Mouse (Mus musculus): ENCODE measurements at regions not wholly inside any gene's neighbourhood (a gene's known extent, or its start where the extent isn't known, plus 50 kb on each side); places are given as distances from the start of the nearest gene placed in this dataset.
"Not testable (repeated sequence)": the region's sequence is repeated elsewhere in the genome, so short reads cannot be mapped to it uniquely, and the experiment has no call there.

- 90% methylated on average over 1 of the region's 1 CpGs for WGBS
- H3K4me1 ChIP-seq (replicated peaks) = no peaks in the 10 kb centered on the region
- no peak for DNase-seq (ENCODE audit: low spot score)
- H3K9me3 ChIP-seq = no peaks in the 10 kb centered on the region
- no peak overlapping the region for H3K4me3 ChIP-seq
- H3K27ac ChIP-seq = no peak overlapping the region
- H3K36me3 ChIP-seq = no peaks in the 10 kb centered on the region
- H3K27me3 ChIP-seq (ENCODE audit: insufficient read depth, poor library complexity, severe bottlenecking) = no peaks in the 10 kb centered on the region
Measured at GRCm38 (mm10) chrX:68486585-68486984, 191.8 kb upstream of the Fmr1 start.

DNA sequence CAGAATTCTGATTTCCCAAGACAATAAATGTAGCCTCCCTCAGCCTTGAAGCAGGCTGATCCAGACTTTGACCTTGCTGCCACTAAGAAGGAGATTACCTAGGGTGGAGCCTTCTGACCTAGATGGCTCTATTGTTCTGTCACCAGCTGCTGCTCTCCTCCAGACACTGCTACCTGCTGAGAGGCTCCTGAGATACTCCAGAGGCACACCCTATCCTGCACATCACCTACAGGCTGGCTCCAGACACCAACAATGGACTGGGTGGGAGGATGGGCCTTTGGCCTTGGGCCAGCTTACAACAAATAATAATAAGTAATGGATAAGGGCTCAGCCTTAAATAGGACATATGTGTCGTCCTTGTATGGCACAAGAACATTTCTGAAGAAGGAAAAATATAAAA, 186.3 kb upstream of the Fmr1 start:
- not testable (repeated sequence) for H3K27ac ChIP-seq; H3K4me3 ChIP-seq; H3K9me3 ChIP-seq; H3K36me3 ChIP-seq; H3K27me3 ChIP-seq (ENCODE audit: insufficient read depth, poor library complexity, severe bottlenecking); DNase-seq (ENCODE audit: low spot score); H3K4me1 ChIP-seq (replicated peaks)
- WGBS = 57% methylated on average over 1 of the region's 1 CpGs

DNA sequence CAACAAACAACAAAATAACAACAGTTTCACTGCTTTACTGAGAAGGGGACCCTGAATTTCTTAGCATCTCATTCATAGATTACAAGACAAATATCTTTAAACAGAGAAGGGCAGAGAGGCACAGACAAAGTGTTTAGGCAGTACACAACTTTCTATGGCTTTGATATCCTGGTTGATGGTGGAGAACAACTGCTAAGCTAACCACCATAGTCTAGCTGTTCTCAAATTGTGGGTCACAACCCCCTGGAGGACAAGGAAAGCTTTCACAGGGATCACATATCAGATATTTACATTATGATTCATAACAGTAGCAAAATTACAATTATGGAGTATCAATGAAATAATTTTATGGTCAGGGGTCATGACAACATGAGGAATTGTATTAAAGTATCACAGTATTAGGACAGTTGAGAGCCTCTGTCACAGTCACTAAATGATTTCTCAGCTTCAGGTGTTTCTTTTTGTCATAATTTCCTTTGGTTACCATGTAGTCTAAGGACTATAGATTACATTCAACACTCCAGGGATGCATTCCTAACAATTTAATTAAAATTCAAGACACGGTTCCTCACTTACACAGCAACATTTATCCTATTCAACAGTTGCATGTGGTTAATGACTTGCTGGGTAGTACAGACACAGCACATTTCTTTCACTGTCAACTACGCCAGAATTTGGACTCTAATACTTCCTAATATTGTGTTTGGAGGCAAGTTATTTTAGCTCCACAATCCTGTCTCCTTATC, 183.8 kb upstream of the Fmr1 start:
- H3K27me3 ChIP-seq (ENCODE audit: insufficient read depth, poor library complexity, severe bottlenecking) = no peaks in the 10 kb centered on the region
- H3K4me3 ChIP-seq = no peak overlapping the region
- no peaks in the 10 kb centered on the region for H3K9me3 ChIP-seq
- DNase-seq (ENCODE audit: low spot score) = no peak
- no peaks in the 10 kb centered on the region for H3K4me1 ChIP-seq (replicated peaks)
- no peak overlapping the region for H3K27ac ChIP-seq
- WGBS = 81% methylated on average over 2 of the region's 2 CpGs
- no peaks in the 10 kb centered on the region for H3K36me3 ChIP-seq

DNA sequence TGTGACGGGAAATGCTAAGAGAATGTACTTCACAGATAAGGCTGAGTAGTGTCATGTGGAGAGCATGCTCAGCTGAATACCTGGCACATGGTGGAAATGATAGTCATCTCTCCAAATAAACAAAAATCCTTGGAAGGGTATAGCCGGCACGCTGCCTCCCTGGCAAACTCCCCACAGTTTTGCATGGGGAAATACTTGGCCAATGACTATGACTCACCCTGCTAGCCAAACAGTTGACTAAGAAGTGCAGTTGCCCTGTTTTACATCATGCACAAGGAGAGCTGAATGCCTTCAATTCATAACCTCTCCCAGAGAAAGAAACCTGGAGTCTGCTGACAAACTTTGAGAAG, 183.2 kb upstream of the Fmr1 start:
- H3K36me3 ChIP-seq = no peaks in the 10 kb centered on the region
- no peaks in the 10 kb centered on the region for H3K9me3 ChIP-seq
- no peaks in the 10 kb centered on the region for H3K27me3 ChIP-seq (ENCODE audit: insufficient read depth, poor library complexity, severe bottlenecking)
- H3K4me1 ChIP-seq (replicated peaks) = no peaks in the 10 kb centered on the region
- no peak overlapping the region for H3K27ac ChIP-seq
- WGBS = 81% methylated on average over 3 of the region's 3 CpGs
- no peak overlapping the region for H3K4me3 ChIP-seq
- no peak for DNase-seq (ENCODE audit: low spot score)

GRCm38 (mm10) chrX:68495751-68496150, 182.6 kb upstream of the Fmr1 start:
- H3K4me1 ChIP-seq (replicated peaks) = no peaks in the 10 kb centered on the region
- H3K4me3 ChIP-seq = no peak overlapping the region
- H3K36me3 ChIP-seq = no peaks in the 10 kb centered on the region
- DNase-seq (ENCODE audit: low spot score) = no peak
- no peaks in the 10 kb centered on the region for H3K27me3 ChIP-seq (ENCODE audit: insufficient read depth, poor library complexity, severe bottlenecking)
- no peaks in the 10 kb centered on the region for H3K9me3 ChIP-seq
- no peak overlapping the region for H3K27ac ChIP-seq
- 88% methylated on average over 5 of the region's 5 CpGs for WGBS

DNA sequence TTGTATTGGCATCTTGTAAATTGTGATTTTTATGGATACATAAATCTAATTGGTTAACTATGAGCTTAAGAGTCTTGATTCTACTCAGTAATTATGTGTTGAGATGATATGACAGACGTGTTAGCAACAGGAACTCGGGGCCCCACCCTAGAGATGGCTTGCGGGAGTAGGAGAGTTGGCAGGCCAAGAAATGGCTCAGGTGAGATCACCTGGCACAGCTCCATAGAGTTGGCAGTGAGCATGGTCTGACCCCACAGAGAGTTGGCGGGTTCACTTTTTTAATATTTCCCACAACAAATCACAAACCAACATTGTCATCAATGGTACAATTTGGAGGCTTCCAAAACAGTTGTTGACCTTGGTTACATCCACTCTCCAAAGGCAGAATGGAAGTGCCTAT, 180.5 kb upstream of the Fmr1 start:
- H3K9me3 ChIP-seq = no peaks in the 10 kb centered on the region
- WGBS = 91% methylated on average over 4 of the region's 4 CpGs
- H3K4me3 ChIP-seq = no peak overlapping the region
- no peaks in the 10 kb centered on the region for H3K4me1 ChIP-seq (replicated peaks)
- H3K27ac ChIP-seq = no peak overlapping the region
- H3K36me3 ChIP-seq = no peaks in the 10 kb centered on the region
- no peaks in the 10 kb centered on the region for H3K27me3 ChIP-seq (ENCODE audit: insufficient read depth, poor library complexity, severe bottlenecking)
- no peak for DNase-seq (ENCODE audit: low spot score)

DNA sequence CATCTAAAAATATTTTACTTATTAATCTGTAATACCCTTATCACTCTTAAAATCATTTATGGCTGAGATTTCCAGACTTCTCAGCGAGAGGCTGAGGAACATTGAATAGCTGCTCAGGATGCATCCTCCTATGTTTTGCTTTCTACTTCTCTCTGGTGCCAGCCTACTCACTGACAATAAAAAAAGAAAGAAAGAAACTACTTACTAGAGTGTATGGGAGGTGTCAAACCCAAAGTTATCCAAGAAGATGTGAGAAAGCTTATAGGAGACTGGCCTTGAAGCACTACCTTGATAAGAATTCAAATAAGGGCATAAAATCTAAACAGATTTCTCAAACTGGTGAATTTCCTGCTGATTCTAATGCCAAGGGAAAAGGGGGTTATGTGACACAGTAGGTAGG, 175.4 kb upstream of the Fmr1 start:
- WGBS = 82% methylated on average over 1 of the region's 1 CpGs

DNA sequence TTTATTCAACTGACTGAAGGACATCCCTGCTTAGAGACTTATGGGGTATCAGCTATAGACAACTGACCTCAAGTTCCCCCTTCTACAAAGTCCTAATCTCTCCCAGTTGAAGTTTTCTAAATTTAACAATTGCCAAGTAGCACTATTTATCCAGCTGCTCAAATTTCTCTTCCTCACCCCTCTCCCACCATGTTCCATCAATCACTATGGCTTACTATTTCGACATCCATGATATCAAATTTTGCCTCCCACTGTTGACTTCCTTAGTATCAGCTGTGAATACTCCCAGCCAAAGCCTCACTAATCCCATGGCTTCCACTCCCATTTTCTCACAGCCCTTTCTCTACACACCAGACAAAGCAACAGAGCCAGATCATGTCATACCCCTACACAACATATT, 170.7 kb upstream of the Fmr1 start:
- no peaks in the 10 kb centered on the region for H3K27me3 ChIP-seq (ENCODE audit: insufficient read depth, poor library complexity, severe bottlenecking)
- no peak overlapping the region for H3K4me3 ChIP-seq
- H3K36me3 ChIP-seq = no peaks in the 10 kb centered on the region
- 73% methylated on average over 1 of the region's 1 CpGs for WGBS
- no peaks in the 10 kb centered on the region for H3K4me1 ChIP-seq (replicated peaks)
- H3K27ac ChIP-seq = no peak overlapping the region
- DNase-seq (ENCODE audit: low spot score) = no peak
- H3K9me3 ChIP-seq = no peaks in the 10 kb centered on the region

More for the DNA sequence above, 175.4 kb upstream of the Fmr1 start:
- no peak overlapping the region for H3K4me3 ChIP-seq
- no peaks in the 10 kb centered on the region for H3K27me3 ChIP-seq (ENCODE audit: insufficient read depth, poor library complexity, severe bottlenecking)
- no peaks in the 10 kb centered on the region for H3K4me1 ChIP-seq (replicated peaks)
- no peak overlapping the region for H3K27ac ChIP-seq
- H3K36me3 ChIP-seq = no peaks in the 10 kb centered on the region
- no peaks in the 10 kb centered on the region for H3K9me3 ChIP-seq
- DNase-seq (ENCODE audit: low spot score) = no peak

DNA sequence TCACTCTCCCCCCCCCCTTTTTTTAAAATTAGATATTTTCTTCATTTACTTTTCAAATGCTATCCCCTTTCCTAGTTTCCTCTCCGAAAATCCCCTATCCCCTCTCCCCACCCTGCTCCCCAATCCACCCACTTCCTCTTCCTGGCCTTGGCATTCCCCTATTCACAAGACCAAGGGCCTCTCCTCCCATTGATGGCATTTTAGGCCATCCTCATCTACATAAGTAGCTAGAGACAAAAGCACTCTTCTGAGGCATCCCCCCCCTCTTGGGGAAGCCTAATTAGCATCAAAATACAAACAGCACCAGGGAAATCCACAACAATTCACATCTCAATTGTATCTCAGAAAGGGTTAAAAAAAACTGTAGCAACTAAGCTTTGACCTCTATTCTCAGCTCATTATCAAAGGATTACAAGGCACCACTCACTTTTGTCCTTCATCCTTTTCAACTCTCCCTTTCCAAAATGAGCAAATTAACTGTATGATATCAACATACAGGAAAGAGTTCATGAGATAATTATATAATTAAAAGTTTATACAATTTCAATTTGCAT, 166.1 kb upstream of the Fmr1 start:
- H3K27ac ChIP-seq = no peak overlapping the region
- H3K9me3 ChIP-seq = no peaks in the 10 kb centered on the region
- no peaks in the 10 kb centered on the region for H3K4me1 ChIP-seq (replicated peaks)
- DNase-seq (ENCODE audit: low spot score) = peak; percentile 2
- 17% methylated on average over 1 of the region's 1 CpGs for WGBS
- no peak overlapping the region for H3K4me3 ChIP-seq
- H3K27me3 ChIP-seq (ENCODE audit: insufficient read depth, poor library complexity, severe bottlenecking) = no peaks in the 10 kb centered on the region
- H3K36me3 ChIP-seq = no peaks in the 10 kb centered on the region

DNA sequence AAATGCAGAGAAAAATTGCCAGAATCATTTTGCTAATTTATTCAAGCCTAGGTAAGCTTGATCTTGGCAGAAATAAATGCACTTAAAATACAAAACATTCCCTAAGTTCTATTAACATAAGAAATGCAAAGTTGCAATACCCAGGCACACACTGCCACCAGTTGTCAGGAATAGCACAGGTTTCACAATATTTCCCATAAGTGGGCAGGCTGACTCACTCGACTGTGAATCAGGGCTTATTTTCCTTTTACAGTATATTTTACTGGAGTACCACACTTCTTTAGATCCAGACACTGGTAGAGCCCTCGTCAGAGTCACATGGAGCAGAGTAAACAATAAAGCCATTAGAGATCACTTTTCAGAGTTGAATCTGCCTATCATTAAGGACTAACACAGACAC, 131.8 kb upstream of the Fmr1 start:
- Histone ChIP-seq H3K4me1 (replicated peaks) (no peaks in the 10 kb centered on the region), H3K36me3 (no peaks in the 10 kb centered on the region), H3K27me3 (ENCODE audit: insufficient read depth, poor library complexity, severe bottlenecking) (no peaks in the 10 kb centered on the region), H3K4me3 (no peak overlapping the region), H3K9me3 (no peaks in the 10 kb centered on the region), H3K27ac (no peak overlapping the region)
- no peak for DNase-seq (ENCODE audit: low spot score)
- 70% methylated on average over 2 of the region's 2 CpGs for WGBS

DNA sequence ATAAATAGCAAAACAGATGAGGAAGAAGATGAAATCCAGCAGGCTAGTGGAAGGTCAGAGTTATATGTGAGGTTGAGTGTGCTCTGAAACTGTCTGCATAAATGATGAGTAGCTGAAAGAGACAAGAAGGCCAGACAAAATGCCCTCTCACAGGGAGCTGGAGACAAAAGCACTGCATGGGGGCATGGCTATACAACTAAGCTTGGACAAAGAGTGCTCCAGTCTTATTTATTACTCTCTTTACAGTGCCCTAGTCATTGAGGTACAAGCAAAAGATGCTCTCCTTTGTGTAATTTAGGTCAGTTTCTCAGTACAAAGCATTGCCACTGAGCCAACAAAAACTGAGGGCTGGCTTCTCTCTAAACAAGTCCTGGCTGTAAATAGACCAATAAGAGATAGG, 124.3 kb upstream of the Fmr1 start:
- H3K4me1 ChIP-seq (replicated peaks) = no peaks in the 10 kb centered on the region
- no peaks in the 10 kb centered on the region for H3K36me3 ChIP-seq
- no peak overlapping the region for H3K4me3 ChIP-seq
- H3K27ac ChIP-seq = no peak overlapping the region
- H3K9me3 ChIP-seq = 0 out of 2 replicates have a peak, but pooled peaks cover 2% of the 10 kb centered on the region
- peak; percentile 3 for DNase-seq (ENCODE audit: low spot score)
- H3K27me3 ChIP-seq (ENCODE audit: insufficient read depth, poor library complexity, severe bottlenecking) = no peaks in the 10 kb centered on the region

DNA sequence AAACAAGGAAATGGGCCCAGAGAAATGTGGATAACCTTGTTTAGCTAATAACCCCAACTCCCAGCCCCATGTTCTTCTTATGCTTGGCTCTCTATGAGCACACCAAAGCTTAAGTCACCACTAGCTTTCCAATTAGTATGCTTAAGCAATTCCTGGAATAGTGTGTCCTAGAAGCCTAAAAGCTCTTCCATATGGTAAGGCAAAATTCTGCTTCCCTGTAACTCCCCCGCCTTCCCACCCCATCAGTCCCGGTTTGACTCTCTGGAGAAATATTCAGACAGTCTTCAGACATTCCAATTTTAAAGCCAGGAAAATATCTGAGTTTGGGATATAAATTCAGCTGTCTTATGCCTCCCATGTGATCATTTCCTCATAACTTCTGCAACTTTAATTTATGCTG, 120.6 kb upstream of the Fmr1 start:
- no peaks in the 10 kb centered on the region for H3K27me3 ChIP-seq (ENCODE audit: insufficient read depth, poor library complexity, severe bottlenecking)
- H3K4me1 ChIP-seq (replicated peaks) = no peaks in the 10 kb centered on the region
- no peak for DNase-seq (ENCODE audit: low spot score)
- WGBS = 90% methylated on average over 2 of the region's 2 CpGs
- H3K27ac ChIP-seq = no peak overlapping the region
- H3K4me3 ChIP-seq = no peak overlapping the region
- 0 out of 2 replicates have a peak, but pooled peaks cover under 1% of the 10 kb centered on the region for H3K9me3 ChIP-seq
- H3K36me3 ChIP-seq = no peaks in the 10 kb centered on the region

GRCm38 (mm10) chrX:68585246-68585645, 93.1 kb upstream of the Fmr1 start:
- Histone ChIP-seq H3K4me1 (replicated peaks) (no peaks in the 10 kb centered on the region), H3K4me3 (no peak overlapping the region), H3K36me3 (no peaks in the 10 kb centered on the region), H3K27ac (no peak overlapping the region), H3K27me3 (ENCODE audit: insufficient read depth, poor library complexity, severe bottlenecking) (no peaks in the 10 kb centered on the region), H3K9me3 (no peaks in the 10 kb centered on the region)
- WGBS = 20% methylated on average over 9 of the region's 9 CpGs
- peak; percentile 45 for DNase-seq (ENCODE audit: low spot score)

GRCm38 (mm10) chrX:68622141-68622540, 56.2 kb upstream of the Fmr1 start:
- Histone ChIP-seq H3K36me3 (no peaks in the 10 kb centered on the region), H3K27me3 (ENCODE audit: insufficient read depth, poor library complexity, severe bottlenecking) (no peaks in the 10 kb centered on the region), H3K9me3 (no peaks in the 10 kb centered on the region), H3K27ac (no peak overlapping the region), H3K4me3 (no peak overlapping the region), H3K4me1 (replicated peaks) (no peaks in the 10 kb centered on the region)
- 79% methylated on average over 3 of the region's 3 CpGs for WGBS
- no peak for DNase-seq (ENCODE audit: low spot score)
